Mouse (Mus musculus) common myeloid progenitor, adult 5-6 weeks (primary cell): ENCODE data around the gene Rbms3. TPM values are rescaled to one million over a fixed set of nuclear protein-coding genes. Genes with fewer than 3 reads are reported as not detected.

Experiments used
- ATAC-seq: replicated peaks from 2 replicates; pipeline ENCODE4 v1.8.0; 2016; ENCODE audit warnings: low read depth, mild to moderate bottlenecking, moderate TSS enrichment, inconsistent platforms; ENCODE audit not compliant: poor library complexity, severe bottlenecking
- total RNA-seq: library from RNA; stranded (forward); fragments of 200-1000, 187-1606 nt; gene quantifications from 2 replicates; pipeline ENCODE4 v1.2.3, GENCODE M21; 2017

The Rbms3 gene
- total RNA-seq, 1 experiment from 2014 or later: not detected

GRCm38 (mm10) chr9:117134043-117134442 is 495.7 kb downstream of the Rbms3 start:
- ATAC-seq: 0 out of 2 replicates have a peak, but pooled peaks have one; percentile 37

DNA sequence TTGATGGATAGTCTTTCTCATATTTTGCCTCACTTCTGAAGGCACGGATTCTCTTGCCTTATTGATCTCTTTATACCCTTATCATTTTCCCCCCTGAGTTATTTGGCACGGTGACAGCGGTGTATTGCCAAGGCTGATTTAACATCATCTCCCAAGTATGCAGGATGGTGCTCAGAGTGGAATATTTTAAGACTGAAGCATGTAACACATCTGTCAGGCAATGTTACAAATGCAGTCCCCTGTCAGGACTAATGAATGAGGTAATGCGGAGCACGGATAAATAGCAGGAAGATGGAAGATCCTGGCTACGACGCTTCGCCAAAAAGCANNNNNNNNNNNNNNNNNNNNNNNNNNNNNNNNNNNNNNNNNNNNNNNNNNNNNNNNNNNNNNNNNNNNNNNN is 502.9 kb downstream of the Rbms3 start:
- no peak for ATAC-seq

DNA sequence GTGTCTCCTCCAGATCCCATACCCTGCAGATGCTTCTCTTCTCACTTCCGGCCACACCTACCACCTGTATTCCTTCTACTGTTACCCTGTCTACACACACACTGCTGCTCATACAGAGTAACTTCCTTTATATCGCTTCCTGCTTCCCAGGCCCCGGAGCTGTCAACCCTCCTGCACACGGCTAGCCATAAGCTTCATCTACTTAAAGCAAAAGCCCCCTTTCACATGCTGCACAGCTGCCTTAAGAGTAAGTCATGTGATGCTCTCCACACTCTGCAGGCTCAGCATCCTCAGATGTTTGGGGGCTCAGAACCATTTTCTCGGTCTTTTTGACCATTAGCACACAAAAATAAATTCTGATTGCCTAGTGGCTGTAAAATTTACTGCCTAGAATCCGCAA is 503.9 kb downstream of the Rbms3 start:
- ATAC-seq: no peak

DNA sequence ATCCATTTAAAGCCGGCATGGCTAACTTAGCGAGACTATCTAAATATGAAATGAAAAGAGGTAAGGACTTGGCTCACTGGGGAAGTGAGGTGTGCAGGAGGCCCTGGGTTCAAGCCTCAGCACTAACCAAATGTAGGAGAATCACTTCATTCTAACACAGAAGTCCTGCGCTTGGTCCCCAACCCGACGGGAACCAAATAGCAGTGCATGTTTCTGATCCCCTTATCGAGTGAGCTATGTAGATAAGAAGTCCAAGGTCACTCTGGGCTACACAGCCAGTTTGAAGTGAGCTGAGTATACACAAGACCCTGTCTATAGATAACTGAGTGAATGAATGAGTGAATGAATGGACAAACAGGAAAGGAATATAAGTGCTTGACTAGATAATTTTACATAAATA is 508.1 kb downstream of the Rbms3 start:
- no peak for ATAC-seq

- no peak for ATAC-seq
These were observed 512.5 kb downstream of the Rbms3 start for GRCm38 (mm10) chr9:117117181-117117729.

DNA sequence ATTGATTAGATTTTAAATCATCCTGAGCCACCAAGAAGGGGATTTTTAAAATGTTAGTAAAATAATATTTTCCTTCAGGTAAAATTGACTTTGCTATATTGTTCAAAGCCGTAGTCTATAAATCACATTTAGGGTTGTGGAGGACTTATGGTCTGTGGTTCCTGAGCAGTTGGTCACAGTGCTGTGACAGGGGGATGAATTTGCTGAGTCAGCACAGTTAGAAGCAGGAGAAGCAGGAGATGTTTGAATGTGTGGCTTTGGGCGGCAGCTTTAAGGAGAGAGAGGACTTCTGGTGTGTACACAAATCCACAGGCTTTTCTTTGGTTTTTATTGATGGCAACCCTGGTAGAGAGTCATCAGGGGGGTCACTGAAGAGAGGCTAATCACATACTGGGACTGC is 514.1 kb downstream of the Rbms3 start:
- ATAC-seq: no peak

- ATAC-seq: no peak
These were observed 516.1 kb downstream of the Rbms3 start for GRCm38 (mm10) chr9:117113592-117113991.

GRCm38 (mm10) chr9:117107926-117108325 is 521.8 kb downstream of the Rbms3 start:
- ATAC-seq: no peak

DNA sequence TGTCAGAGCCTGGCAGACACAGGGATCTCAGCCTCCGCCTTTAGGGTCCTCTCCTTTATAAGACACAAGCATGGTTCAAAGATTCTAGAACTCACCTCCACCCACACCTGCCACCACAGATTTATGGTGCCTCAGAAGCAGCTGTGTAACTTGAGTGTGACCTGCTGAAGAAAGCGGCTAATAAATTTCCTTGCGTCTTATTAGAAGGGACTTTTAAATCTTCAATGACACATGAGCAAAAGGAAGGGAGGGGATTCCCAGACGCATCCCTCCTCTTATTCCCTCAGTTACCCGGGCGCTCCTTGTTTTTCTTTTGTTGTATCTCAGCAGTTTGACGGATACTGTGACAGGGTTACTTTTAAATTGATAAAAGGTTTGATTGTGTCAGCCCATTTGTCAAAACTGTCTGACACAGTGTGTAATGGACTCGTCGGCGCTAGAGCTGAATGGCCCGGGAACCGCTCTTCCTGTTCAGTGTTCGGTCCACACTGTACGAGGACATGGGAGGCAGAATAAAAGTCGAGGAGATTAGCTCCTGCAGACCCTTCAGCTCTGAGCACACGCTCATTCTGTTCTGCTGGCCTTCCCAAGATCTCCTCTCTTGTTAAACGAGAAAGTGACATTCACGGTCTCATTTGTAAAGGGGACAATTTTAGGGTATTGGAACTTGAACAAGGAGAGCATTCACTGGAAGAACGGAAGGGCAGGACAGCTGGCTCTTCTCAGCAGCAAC is 527.3 kb downstream of the Rbms3 start:
- no peak for ATAC-seq

DNA sequence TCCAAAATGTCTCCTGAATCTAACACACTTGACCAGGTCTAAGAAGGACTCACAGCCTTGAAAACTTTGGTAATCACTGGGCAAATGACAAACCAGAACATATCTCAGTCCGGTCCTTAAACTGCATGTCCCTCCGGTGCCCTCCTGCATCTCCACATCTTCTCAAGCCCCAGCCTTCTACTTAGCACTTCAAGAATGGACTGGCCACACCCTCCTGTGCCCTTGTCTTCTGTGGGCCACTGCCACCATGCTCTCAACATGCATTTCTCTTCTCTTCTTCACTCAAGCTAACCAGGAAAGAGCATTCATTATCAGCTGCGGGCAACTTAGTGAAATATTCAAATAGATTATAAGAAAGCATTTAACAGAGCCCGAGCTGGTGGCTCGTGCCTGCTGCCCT is 529.5 kb downstream of the Rbms3 start:
- ATAC-seq: no peak

GRCm38 (mm10) chr9:117093551-117093950 is 536.2 kb downstream of the Rbms3 start:
- no peak for ATAC-seq

DNA sequence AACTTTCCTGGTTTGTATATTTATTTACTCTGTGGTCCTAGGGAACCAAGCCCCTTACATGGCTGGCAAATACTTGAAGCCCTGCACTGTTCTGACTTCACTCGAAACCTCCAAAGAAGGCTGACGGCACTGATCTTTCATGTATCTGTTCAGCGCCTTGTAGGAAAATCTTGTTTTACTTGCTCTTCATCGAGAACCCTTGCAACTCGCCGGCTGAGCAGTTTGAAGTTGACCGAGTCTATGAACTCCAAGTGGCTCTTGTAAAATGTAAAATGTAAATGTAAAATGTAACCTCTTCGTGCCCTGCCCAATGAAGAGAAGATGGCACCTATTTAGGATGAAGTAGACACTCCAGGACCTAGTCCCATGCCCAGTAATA is 537.5 kb downstream of the Rbms3 start:
- no peak for ATAC-seq

- ATAC-seq: no peak
These were observed 538.2 kb downstream of the Rbms3 start for GRCm38 (mm10) chr9:117091253-117092176.

DNA sequence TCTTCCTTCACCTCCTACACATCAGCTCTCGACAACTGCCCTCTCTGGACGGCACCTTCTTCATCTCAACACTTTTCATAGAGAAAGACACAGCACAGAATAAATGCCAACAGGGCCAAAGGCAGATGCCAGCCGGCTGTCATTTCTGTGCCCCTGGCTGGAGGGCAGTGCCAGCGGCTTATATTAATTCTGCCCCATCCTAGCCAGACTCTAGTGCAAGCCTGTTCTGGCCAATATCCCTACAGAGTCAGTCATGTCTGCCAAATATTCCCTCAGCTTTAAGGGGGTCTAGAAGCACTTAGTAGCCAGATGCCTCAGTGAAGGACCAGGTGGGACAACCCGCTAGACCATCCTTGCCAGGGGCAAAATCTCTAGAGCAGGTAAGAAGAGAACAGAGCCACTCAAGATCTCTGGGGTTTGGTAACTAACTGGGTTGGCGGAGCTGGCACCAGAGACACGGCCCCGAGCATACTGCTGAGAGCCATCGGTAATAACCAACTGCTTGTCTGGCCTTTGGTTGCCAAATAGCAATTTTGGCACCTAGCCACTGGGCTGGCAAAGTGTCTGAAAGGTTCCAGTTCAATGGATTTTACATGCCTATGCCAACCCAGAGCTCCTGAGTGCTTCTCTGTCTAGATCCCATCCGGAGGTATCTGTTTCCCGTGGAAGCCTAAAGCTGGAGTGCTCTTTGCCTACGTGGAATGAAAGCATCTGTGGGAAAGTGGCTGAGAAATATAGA is 540.1 kb downstream of the Rbms3 start:
- ATAC-seq: no peak

GRCm38 (mm10) chr9:117088309-117088708 is 541.4 kb downstream of the Rbms3 start:
- ATAC-seq: no peak

DNA sequence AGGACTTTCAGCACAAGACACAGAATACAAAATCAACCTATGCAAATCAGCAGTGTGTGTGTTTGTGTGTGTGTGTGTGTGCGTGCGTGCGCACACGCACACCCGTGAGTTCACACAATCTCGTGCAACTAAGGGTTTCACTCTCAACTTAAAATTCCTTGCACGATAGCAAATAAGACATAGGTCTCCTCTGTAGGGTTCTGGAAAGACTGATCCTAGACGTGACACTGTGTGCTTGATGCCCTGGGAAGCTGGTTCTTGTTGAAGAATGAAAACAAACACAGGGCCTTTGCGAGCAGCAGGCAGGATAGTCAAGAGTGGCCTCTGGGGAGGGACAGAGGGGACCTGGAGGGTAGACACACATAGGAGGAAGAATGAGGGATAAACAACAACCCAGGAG is 544.0 kb downstream of the Rbms3 start:
- ATAC-seq: no peak

DNA sequence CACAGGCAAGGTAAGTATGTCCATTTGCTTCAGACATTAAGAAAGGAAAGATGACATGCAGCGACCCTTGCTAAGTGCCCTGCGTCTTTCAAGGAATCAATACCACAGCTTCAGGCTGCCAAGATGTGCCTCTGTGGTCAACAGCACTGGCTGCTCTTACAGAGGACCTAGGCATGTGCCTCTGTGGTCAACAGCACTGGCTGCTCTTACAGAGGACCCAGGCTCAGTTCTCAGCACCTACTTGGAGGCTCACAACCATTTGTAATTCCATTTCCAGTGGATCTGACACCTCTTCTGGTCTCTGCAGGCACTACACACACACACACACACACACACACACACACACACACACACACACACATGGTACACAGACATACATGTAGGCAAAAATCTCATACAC is 545.2 kb downstream of the Rbms3 start:
- no peak for ATAC-seq

- ATAC-seq: no peak
These were observed 550.2 kb downstream of the Rbms3 start for GRCm38 (mm10) chr9:117079471-117079870.

DNA sequence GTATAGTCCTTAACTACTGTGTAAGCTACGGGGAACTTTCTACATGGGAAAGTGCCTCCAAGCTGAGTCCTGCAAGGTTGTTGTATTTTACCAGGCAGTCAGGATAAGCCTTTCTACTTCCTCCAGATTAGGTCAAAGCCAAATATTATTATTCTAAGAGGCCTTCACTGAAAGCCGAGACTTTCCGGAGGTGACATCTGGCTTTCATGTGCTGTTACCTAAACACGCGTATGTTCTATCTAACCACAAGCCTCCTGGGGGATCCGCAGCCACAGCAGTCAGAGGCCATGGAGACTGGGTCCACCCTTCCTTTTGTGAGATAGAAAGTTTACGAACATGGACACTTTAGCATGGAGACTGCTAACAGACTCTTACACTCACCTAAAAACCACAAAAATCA is 552.2 kb downstream of the Rbms3 start:
- ATAC-seq: no peak

DNA sequence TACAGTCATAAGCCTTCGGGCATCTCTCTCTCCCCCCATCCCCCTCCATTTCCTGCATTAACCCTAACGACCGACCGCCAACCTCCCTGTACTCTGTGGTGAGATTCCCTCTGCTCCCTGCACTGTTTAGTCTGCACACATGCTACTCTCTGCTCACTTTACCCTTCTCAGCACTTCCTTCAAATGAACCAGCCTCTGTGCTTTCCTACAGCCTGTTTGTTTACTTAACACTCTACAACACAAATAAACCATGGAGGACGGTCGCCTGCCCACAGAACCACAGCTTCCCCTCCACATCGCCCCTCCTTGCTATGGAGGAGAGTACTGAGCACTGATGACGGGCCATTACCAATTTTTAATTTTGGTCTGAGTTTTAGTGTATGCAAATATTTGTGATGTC is 552.9 kb downstream of the Rbms3 start:
- peak; percentile 76 for ATAC-seq
